Mouse (Mus musculus): ENCODE measurements at regions not wholly inside any gene's neighbourhood (a gene's known extent, or its start where the extent isn't known, plus 50 kb on each side); places are given as distances from the start of the nearest gene placed in this dataset.
A peak's percentile ranks its signal among the peaks of the same experiment; 100 is the strongest.

GRCm38 (mm10) chr12:110081831-110082615, 196.8 kb upstream of the Dio3 start:
- no peak for DNase-seq (ENCODE audit: low read depth, low spot score)

GRCm38 (mm10) chr12:110082921-110083320, 195.9 kb upstream of the Dio3 start:
- no peak for DNase-seq (ENCODE audit: low read depth, low spot score)

- no peak for DNase-seq (ENCODE audit: low read depth, low spot score)
These were observed 195.4 kb upstream of the Dio3 start for GRCm38 (mm10) chr12:110083471-110083870.

GRCm38 (mm10) chr12:110086921-110087320, 191.9 kb upstream of the Dio3 start:
- DNase-seq (ENCODE audit: low read depth, low spot score) = no peak

- DNase-seq (ENCODE audit: low read depth, low spot score) = no peak
These were observed 191.1 kb upstream of the Dio3 start for GRCm38 (mm10) chr12:110087812-110088211.

- no peak for DNase-seq (ENCODE audit: low read depth, low spot score)
These were observed 176.7 kb upstream of the Dio3 start for GRCm38 (mm10) chr12:110102186-110102585.

- no peak for DNase-seq (ENCODE audit: low read depth, low spot score)
These were observed 166.7 kb upstream of the Dio3 start for GRCm38 (mm10) chr12:110112051-110112722.

- DNase-seq (ENCODE audit: low read depth, low spot score) = no peak
These were observed 166.2 kb upstream of the Dio3 start for GRCm38 (mm10) chr12:110112723-110113105.

- no peak for DNase-seq (ENCODE audit: low read depth, low spot score)
These were observed 158.7 kb upstream of the Dio3 start for GRCm38 (mm10) chr12:110120141-110120540.

GRCm38 (mm10) chr12:110122976-110123375, 155.9 kb upstream of the Dio3 start:
- DNase-seq (ENCODE audit: low read depth, low spot score) = no peak

- DNase-seq (ENCODE audit: low read depth, low spot score) = no peak
These were observed 152.3 kb upstream of the Dio3 start for GRCm38 (mm10) chr12:110126525-110126924.

GRCm38 (mm10) chr12:110145379-110145778, 133.5 kb upstream of the Dio3 start:
- DNase-seq (ENCODE audit: low read depth, low spot score) = no peak

GRCm38 (mm10) chr12:110154225-110154962, 124.5 kb upstream of the Dio3 start:
- DNase-seq (ENCODE audit: low read depth, low spot score) = no peak

- no peak for DNase-seq (ENCODE audit: low read depth, low spot score)
These were observed 123.9 kb upstream of the Dio3 start for GRCm38 (mm10) chr12:110154963-110155325.

- no peak for DNase-seq (ENCODE audit: low read depth, low spot score)
These were observed 122.4 kb upstream of the Dio3 start for GRCm38 (mm10) chr12:110156441-110156840.

- DNase-seq (ENCODE audit: low read depth, low spot score) = peak; percentile 84
These were observed 120.7 kb upstream of the Dio3 start for GRCm38 (mm10) chr12:110157998-110158747.

GRCm38 (mm10) chr12:110161306-110161705, 117.6 kb upstream of the Dio3 start:
- no peak for DNase-seq (ENCODE audit: low read depth, low spot score)

GRCm38 (mm10) chr12:110165462-110165861, 113.4 kb upstream of the Dio3 start:
- DNase-seq (ENCODE audit: low read depth, low spot score) = no peak

- no peak for DNase-seq (ENCODE audit: low read depth, low spot score)
These were observed 110.5 kb upstream of the Dio3 start for GRCm38 (mm10) chr12:110168407-110168806.

- no peak for DNase-seq (ENCODE audit: low read depth, low spot score)
These were observed 109.6 kb upstream of the Dio3 start for GRCm38 (mm10) chr12:110169261-110169660.

GRCm38 (mm10) chr12:110170496-110170895, 108.4 kb upstream of the Dio3 start:
- no peak for DNase-seq (ENCODE audit: low read depth, low spot score)

GRCm38 (mm10) chr12:110177826-110178225, 101.0 kb upstream of the Dio3 start:
- DNase-seq (ENCODE audit: low read depth, low spot score) = no peak
